Mouse (Mus musculus): Measurements from ENCODE around the gene Olfr123.

Olfr123 gene

GRCm38 (mm10) chr17:37793229-37793628 is at the start of gene Olfr123:
Olfr123 (plus strand) TSS chr17:37793529.
- DNase-seq (ENCODE audit: low spot score): no peak

GRCm38 (mm10) chr17:37768307-37768706 is 25.0 kb upstream of the Olfr123 start, which contains the start of gene Olfr122:
Olfr122 (plus strand) TSS chr17:37768607.
- no peak for DNase-seq (ENCODE audit: low spot score)

GRCm38 (mm10) chr17:37799588-37799987 is 6.3 kb downstream of the Olfr123 start, which contains the start of gene Olfr124:
Olfr124 (plus strand) TSS chr17:37799888.
- no peak for DNase-seq (ENCODE audit: low spot score)

- DNase-seq (ENCODE audit: low spot score): no peak
These were observed 39.3 kb downstream of the Olfr123 start, which contains the start of gene Olfr125 for GRCm38 (mm10) chr17:37832649-37833048. Olfr125 (plus strand) TSS chr17:37832949.

- DNase-seq (ENCODE audit: low spot score): no peak
These were observed 53.9 kb downstream of the Olfr123 start, which contains the start of gene Olfr126 for GRCm38 (mm10) chr17:37847183-37847582. Olfr126 (plus strand) TSS chr17:37847483.
